Mouse (Mus musculus) heart, postnatal 10 days (tissue): ENCODE results near the gene Cx3cr1. TPM values are rescaled to one million over a fixed set of nuclear protein-coding genes. Genes with fewer than 3 reads are reported as not detected.

Source experiments
- DNase-seq, 2 experiments: peaks; one replicate each; pipeline ENCODE4 v3.0.0; 2021
- intact Hi-C: fragments of 180-260 bp; cut with DNase I; formaldehyde crosslinking; loops from one replicate; pipeline ENCODE4 v1.15.1; 2025
- total RNA-seq, 2 experiments: library from RNA; stranded (reverse); gene quantifications; 2 replicates each; pipeline ENCODE4 v1.2.3; 2021

The Cx3cr1 gene
- total RNA-seq, 2 experiments from 2014 or later, result 3.9 to 7.1 TPM

DNA sequence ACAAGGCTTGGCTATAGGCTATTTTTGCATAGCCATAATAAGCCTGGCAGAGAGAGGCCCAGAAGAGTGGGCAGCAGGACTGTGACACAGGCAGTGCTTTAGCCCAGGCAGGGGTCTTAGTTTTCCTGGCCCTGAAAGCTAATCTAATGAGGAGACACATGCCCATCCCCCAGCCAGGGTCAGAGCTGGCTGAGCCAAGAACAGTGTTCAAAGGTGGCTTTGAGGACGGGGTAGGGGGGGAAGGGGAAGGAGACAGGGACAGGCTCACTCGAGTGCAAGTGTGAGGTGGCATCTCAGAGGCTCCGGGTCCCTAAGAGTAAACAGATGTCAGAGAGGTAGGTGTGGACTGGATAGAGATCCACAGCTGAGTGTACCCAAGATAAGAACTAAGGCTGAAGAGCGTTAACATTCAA lies 88.9 kb downstream of the Cx3cr1 start:
- intact Hi-C loops, result loop anchor here (2.0 kb wide), 1 partner anchor 16 kb away; no protein-coding TSS in a partner anchor
- DNase-seq, result no peak

DNA sequence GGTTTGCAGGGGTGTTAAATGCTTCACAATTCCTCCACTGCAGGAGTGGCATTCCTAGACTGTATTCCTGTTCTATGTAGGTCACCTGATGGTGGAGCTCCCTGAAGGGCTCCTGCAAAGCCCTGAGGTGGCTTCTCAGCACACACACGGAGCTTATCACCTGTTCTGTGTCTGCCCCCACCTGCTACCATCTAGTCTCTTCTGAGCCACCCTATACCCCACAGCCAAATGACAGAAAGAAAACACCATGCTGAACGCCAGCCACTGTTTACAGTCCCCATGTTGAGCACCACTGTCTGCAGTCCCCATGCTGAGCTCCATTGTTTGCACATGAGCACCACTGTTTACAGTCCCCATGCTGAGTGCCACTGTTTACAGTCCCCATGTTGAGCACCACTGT lies 89.9 kb downstream of the Cx3cr1 start:
- no peak for DNase-seq
- intact Hi-C loops, result loop anchor here (2.0 kb wide), 2 partner anchors 15 to 41 kb away; no protein-coding TSS in a partner anchor

DNA sequence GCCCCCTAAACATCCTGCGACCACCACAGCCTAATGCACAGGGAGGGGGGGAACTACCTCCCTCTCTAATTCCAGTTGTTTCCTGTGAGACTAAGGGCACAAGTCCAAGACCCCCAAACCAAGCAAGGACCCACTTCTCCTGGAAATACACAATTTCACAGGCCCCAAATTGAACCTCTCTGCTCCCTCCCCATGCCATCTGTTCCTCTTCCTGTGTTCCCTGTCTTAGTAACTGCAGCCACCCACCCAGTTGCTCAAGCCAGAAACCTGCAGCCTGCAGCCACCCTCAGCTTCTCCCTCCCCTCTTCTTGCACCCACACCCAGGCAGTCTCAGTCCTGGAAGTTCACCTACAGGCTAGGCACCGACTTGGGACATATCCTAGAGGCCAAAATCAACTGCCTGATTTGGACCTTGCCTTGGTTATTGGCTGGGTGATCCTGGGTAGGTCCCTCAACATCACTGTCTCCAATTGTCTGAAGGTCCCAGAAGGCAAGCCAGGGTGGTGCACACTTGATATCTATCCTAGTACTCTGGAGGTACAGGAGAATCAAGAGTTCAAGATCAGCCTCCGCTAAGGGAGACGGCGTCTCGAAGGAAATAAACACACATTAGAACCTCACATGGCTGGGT lies 90.8 kb downstream of the Cx3cr1 start:
- intact Hi-C loops, result loop anchor here (2.0 kb wide), 1 partner anchor 40 kb away; no protein-coding TSS in a partner anchor

GRCm38 (mm10) chr9:119978151-119978810 lies 91.4 kb downstream of the Cx3cr1 start:
- intact Hi-C loops, result loop anchor here (2.0 kb wide), 1 partner anchor 39 kb away; no protein-coding TSS in a partner anchor
- no peak for DNase-seq

More for the DNA sequence above, 90.8 kb downstream of the Cx3cr1 start:
- no peak for DNase-seq

DNA sequence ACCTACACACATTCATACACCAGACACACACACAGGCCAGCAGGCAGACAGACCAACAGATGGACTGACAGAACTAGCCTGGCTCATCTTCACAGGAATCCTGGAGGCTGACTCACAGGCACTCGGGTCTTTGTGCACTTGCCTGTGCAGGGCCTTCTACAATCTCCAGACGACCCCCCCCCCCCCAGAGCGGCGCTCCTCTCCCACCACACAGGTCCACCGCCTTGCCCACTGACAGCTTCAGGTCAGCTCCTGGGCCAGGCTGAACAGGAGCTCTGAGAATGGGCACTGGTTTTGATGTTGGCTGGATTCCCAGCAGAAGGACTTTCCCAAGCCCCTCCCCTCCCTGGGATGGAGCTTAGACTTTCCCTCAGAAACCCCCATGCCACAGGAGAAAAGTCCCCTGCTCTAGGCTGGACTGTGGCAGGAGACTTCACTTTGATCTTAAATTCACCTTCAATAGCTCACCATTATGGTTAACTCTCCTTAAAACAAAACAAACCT lies 92.1 kb downstream of the Cx3cr1 start:
- DNase-seq, result no peak
- intact Hi-C loops, result loop anchor here (2.0 kb wide), 1 partner anchor 39 kb away; no protein-coding TSS in a partner anchor

GRCm38 (mm10) chr9:119976704-119977556 lies 92.7 kb downstream of the Cx3cr1 start:
- no peak for DNase-seq
- intact Hi-C loops, result no loop called here

GRCm38 (mm10) chr9:119975286-119975685 lies 94.4 kb downstream of the Cx3cr1 start:
- no peak for DNase-seq
- intact Hi-C loops, result no loop called here

DNA sequence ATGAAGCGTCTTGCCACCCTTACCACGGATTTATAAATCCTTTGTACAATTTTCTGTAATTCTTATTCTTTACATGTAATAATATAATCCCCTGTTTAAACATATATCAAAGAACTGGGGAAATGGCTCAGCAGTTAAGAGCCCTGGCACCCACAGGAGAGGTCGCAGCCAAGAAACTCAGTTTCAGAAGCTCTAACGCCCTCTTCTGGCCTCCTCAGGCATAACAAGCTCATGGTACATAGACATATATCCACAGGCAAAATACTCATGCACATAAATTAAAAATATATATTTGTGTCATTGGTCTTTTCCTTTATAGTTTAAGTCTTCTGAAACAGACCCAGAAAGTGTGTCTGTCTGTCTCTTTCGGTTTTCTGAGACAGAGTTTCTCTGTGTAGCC lies 95.1 kb downstream of the Cx3cr1 start:
- DNase-seq, result no peak
- intact Hi-C loops, result no loop called here

- no peak for DNase-seq
- intact Hi-C loops, result no loop called here
Observed at GRCm38 (mm10) chr9:119973869-119974520, 95.7 kb downstream of the Cx3cr1 start.

DNA sequence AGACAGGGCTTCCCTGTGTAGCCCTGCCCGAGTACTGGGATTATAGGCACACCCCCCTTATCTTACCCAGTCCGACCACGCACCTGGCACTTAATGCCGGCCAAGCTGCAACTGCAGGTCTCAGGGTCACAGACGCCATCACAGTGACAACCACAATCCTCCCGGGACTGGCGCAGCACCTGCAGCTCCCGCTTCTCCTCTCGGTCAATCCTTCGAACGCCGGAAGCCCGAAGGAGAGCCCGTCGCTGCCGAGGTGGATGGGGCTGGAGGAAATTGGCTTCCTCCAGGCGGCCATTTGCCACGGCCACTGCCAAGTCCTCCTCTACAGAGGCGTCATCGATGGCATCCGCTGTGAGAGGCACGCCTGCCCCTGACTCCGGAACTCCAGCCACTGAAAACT lies 96.4 kb downstream of the Cx3cr1 start:
- DNase-seq, result no peak
- intact Hi-C loops, result no loop called here

GRCm38 (mm10) chr9:119972582-119972981 lies 97.1 kb downstream of the Cx3cr1 start:
- intact Hi-C loops, result no loop called here
- DNase-seq, result peak in 1 of 2 experiments; percentile 59

DNA sequence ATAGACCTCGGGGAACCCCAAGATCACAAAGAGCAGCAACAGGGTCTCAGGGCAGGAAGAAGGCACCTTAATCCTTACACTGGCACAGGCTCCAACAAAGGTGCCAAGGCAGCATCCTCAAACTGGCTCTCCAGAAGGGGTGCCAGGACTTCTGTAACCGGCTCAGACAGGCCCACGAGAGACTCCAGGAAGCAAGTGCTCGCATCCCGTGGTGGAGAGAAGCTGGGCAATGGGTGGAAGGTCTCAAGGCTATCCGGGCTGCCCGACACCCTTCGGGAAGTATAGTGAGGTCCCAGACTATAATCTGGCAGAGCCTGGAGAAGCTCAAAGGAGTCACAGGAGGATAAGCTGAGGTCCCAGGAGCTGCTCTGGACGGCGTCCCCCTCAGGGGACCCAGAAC lies 97.5 kb downstream of the Cx3cr1 start:
- intact Hi-C loops, result no loop called here
- DNase-seq, result no peak

GRCm38 (mm10) chr9:119970763-119971656 lies 98.7 kb downstream of the Cx3cr1 start:
- DNase-seq, result peak in 1 of 2 experiments; percentile 66
- intact Hi-C loops, result no loop called here

GRCm38 (mm10) chr9:119970221-119970620 lies 99.5 kb downstream of the Cx3cr1 start:
- intact Hi-C loops, result no loop called here
- DNase-seq, result peak; percentile 74 to 89

- intact Hi-C loops, result no loop called here
- no peak for DNase-seq
Observed at GRCm38 (mm10) chr9:119969811-119970210, 99.9 kb downstream of the Cx3cr1 start.

DNA sequence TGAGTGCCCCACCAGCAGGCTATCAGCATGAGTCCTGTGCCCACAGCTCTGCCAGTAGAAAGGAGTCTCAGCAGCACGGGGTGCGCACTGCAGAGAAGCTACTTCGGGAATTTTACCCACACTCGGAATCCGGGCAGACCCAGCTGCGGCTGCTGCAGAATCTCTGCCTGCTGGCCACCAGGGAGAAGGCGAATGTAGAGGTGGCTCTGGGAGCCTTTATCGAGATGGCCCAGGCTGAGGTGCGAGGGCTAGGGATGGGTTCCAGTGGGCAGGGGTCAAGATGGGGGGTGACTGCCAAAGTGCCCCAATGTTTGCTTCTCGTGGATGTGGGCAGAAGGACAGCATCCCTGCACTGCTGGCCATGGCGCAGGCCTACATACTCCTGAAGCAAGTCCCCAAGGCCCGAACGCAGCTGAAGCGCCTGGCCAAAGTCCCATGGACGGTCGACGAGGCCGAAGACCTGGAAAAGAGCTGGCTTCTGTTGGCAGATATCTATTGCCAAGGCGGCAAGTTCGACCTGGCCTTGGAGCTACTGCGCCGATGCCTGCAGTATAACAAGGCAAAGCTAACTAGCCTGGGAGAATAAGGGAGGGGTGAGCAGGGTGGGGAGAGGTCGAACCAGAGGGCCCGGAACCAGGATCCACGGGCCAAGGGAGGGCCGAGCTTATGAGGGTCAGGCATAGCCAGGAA lies 103.3 kb downstream of the Cx3cr1 start:
- intact Hi-C loops, result no loop called here
- no peak for DNase-seq

- intact Hi-C loops, result loop anchor here (2.0 kb wide), 1 partner anchor 16 kb away; no protein-coding TSS in a partner anchor
- no peak for DNase-seq
Observed at GRCm38 (mm10) chr9:119965186-119965585, 104.5 kb downstream of the Cx3cr1 start.

DNA sequence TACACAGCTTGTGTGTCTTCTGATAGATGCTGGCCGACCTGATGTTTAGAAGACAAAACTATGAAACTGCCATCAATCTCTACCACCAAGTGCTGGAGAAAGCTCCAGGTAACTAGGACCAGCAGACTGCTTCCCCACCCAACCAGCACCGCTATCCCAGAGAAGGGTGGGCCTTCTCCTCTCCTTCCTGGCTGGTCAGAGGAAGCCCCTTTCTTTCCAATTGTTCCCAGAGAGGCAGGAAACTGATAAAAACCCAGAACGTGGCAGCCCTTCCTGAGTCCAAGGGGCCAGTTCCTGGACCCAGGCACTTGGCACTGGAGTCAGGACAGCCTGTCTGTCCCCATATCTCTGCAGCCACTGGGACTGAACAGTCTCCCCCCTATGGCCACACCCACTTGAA lies 105.5 kb downstream of the Cx3cr1 start:
- DNase-seq, result no peak
- intact Hi-C loops, result loop anchor here (2.0 to 5.0 kb wide), 2 partner anchors 17 to 133 kb away; no protein-coding TSS in a partner anchor
